Mouse (Mus musculus) urinary bladder, postnatal 36 days (tissue): ENCODE measurements around the gene Slc4a1.

Source experiments
- DNase-seq, 2 experiments: peaks; one replicate each; pipeline ENCODE4 v3.0.0; 2022; ENCODE audit warnings: low spot score in 2 of 2, mixed read lengths in 1 of 2

Slc4a1 gene

DNA sequence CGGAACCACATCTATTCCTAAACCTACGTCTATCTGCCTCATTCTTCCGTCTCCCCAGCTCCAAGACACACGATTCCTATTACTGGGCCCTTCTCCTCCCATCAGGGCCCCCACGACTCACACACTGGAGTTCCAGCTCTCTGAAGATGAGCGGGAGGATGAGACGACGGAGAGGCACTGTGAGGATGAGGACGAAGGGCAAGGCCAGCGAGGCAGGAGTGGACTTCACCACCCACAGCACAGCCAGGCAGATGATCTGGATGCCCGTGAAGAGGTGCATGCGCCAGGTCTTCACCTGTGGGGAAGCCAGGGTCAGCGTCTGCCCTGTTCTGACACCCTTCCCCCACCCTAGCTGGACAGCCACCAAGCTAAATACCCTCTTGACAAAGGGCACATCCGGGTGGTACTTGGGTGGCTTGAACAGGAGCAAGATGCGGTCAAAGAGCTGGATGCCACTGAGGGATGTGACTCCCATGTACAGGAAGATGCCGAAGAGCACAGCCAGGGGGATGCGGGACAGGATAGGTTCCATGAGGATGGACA, 15.0 kb downstream of the Slc4a1 start:
- DNase-seq, result no peak

DNA sequence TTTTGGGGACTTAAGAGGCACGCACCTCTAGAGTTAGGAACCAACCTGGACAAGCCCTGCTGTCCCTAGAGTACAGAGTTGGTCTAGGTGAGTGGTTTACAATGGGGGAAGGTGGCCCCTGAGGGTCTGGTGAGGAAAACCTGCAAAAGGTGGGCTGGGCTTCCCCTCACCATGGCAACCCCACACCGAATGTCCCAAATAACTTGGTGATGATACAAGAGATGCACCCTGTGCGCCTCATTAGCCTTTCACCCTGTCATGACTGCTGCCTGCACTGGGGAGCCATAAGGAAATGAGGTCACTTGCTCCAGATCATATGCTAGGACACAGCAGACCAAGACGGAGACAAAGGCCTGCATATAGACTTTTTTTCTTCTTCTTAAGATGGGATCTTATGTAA, 15.6 kb downstream of the Slc4a1 start:
- DNase-seq, result no peak

DNA sequence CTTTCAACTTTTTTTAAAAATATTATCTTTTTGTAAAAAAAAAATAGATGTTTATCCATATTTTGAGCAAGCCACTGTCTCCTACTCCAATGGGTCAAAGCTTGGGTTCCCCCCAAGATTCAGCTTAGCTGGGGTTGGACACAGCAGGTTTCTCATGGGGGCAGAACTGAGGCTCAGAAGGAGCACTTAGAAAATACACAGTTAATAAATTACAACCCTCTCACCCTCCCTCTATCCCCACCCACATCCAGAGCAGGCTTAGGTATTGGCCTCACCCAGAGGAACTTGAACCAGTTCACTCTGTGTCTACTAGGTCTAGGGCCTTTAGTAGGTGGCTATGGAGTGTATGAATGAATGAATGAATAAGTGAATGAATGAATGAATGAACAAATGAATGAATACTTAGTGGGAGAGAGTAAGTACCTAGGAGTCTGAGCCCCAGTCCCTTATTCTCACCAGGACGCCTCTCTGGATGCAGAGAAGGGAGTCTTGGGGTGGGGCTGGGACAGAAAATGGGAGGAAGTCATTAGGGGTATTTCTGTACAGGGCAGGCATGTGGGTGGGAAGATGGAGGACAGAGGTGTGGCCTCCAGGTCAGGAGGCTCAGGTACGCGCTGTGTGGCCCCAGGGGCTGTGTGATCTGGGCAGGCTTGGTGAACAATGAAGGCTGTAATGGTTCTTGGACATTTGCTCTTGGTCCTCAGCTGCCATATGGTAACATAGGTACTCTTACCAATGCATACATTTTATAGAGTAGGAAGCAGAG, 16.6 kb downstream of the Slc4a1 start:
- DNase-seq, result no peak

DNA sequence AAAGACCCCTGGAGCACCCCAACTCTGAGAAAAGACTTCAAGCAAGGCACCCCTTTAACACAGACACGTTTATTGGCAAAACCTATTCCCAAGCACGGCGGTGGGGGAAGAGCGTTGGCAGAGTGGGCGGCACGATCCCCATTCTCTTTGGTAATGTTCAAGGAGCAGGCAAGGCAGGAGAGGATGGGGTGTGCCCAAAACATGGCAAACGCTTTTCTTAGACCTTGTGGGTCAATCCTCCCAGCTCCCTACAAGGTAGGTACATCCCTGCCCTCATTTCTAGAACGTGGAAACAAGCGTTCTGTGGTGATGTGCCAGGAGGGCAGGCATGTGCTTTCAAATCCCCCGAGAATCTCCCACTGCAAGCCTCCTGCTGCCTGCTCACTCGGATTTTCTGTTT, 17.2 kb downstream of the Slc4a1 start:
- DNase-seq, result no peak

DNA sequence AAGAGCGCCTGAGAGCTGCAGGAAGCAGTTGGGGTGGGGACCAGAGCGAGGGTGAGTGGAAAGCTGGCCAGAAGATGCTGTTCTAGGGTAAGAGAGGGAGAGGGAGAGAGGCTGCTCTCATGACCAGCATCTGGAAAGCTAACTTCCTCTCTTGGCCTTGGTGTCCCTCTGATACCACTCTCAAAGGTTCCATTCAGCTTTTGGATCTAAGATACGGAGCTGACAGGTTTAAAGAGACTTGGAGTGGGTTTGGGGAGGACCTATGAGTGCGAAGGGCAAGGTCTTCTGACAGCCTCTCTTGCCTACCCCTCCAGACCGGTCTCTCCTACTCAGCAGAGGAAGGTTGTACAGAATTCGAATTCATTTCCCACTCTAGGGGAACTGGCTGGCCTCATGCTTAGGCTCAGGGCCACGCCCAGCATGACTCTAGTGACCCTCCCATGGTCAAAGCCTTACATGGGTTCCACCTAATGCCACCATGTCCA, 17.9 kb downstream of the Slc4a1 start:
- no peak for DNase-seq

DNA sequence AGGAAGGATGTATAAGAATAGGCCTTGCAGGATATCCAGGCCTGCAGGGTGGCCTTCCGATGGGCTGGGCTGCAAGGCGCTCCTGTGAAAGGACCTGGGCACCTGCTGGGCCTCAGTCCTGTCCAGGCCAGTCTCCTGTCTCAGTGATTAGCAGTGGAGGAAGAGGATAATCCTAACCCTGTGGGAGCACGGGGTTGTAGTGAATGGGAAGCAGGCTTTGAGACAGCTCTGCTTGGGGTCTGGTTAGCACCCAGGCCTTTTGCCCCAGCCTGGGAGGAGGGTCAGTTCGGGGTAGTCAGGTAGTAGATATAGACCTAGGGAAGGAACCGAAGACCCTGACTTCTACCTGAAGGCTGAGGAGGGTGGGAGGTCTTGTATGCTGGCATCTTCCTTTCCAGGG, 18.3 kb downstream of the Slc4a1 start:
- no peak for DNase-seq

DNA sequence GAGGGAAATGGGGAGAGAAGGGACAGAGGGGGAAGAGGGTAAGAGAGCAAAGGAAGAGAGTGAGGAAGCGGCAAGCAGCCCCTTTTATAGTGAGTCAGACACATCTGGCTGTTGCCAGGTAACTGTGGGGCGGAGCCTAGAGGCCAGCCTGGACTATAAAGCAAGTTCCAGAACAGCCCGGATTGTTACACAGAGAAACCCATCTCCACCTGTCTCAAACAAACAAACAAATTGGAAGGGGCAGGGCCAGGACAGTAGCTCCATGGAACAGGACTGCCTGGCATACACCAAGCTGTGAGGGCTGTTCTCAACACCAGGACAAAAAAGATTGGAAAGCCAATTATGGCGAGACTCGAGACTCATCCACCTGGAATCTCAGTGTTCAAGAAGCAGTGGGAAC, 19.1 kb downstream of the Slc4a1 start:
- no peak for DNase-seq

DNA sequence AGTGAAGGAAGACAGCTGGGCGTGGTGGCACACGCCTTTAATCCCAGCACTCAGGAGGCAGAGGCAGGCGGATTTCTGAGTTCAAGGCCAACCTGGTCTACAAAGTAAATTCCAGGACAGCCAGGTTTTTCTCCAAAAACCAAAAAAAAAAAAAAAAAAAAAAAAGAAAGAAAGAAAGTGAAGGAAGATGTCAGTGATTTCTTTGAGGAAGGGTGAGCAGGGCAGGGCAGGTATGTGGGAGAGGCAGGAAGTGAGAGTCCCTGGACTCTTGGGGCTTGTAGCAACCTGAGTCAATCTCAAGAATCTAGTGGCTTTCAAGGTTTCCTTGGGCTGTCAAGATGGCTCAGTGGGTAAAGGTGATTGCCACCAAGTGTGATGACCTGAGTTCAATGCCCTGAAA, 21.5 kb downstream of the Slc4a1 start:
- no peak for DNase-seq

DNA sequence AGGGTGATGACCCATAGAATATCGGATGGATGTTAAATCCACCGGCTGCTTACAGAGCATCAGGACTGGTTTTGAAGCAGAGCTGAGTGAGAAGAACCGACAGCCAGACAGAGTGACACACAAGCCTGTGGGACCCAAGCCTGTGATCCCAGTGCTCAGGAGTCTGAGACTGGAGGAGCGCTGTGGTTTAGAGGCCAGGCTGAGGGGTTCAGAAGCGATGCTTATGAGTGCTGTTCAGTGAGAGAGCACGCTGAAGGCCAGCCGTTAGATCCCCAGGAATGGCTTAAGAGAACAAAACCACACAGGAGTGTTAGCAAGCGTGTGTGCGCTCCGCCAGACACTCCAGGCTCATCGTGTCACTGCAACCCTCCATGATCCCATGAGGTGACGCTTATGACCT, 23.3 kb downstream of the Slc4a1 start:
- DNase-seq, result no peak

DNA sequence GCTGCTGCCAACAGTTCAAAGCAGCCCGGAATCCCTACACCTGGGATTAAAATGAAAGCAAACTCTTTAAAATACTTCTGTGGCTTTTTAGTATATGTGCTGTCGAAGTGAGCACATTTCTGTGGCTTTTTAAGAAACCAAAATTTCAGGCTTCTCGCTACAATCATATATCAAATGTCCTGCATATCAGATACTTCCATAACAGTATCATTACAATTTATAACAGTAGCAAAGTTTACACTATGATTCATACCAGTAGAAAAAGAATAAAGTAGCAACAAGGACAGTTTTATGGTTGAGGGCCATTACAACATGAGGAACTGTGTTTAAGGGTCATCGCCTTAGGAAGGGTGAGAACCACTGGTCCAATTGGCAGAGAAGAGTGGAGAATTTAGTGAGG, 24.9 kb downstream of the Slc4a1 start:
- DNase-seq, result no peak

DNA sequence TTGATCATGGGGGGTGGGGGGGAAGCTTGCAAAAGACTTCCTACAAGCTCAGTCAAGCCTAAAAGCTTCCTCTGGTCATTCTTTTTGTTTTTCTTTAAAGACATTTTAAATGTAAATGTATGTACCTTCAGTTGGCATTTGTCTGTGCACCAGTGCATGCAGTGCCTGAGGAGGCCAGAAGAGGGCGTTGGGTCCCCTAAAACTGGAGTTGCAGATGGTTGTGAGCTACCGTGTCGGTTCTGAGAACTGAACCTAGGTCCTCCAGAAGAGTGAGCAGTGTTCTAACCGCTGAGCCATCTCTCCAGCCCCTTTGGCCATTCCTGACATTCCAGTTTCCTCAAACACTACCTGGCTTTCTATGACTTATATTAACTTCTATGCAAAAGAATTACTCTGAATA, 26.4 kb downstream of the Slc4a1 start:
- DNase-seq, result no peak

DNA sequence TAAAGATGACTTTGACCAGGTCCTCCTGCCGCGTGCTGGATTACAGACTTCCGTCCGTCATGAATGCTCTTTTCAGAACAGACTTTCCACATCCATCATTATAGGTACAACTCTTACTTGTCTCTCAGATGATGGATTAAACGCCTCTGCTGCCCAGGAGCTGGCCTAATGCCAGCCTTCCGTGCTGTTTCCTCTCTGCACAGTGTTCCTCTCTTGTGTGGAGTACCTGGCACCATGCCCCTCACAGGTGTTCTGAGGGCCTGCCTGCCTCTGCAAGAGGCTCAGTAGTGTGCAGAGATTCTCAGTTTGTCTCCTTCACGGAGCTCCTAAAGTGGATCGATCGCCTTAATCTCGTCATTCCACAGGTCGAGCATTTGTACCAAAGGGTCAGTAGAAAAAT, 26.8 kb downstream of the Slc4a1 start:
- DNase-seq, result no peak

DNA sequence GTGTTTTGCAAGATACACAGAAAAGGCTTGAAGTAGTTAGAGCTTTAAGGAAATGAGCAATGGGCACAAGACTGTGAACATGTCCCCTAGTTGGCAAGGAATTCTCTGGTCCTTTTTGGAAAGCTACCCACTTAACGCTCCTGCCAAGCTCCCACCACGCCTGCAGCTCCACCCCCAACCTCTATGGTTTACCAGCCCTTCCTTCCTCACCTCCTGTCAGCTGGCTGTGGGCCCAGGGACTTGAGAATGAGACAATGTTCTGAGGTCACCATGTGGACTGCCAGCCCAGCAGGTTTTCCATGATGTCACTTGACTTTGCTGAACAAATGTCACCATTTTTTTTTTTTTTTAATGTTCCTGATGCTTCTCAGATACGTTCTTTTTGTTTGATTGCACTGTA, 27.4 kb downstream of the Slc4a1 start:
- peak in 1 of 2 experiments; percentile 81 for DNase-seq

DNA sequence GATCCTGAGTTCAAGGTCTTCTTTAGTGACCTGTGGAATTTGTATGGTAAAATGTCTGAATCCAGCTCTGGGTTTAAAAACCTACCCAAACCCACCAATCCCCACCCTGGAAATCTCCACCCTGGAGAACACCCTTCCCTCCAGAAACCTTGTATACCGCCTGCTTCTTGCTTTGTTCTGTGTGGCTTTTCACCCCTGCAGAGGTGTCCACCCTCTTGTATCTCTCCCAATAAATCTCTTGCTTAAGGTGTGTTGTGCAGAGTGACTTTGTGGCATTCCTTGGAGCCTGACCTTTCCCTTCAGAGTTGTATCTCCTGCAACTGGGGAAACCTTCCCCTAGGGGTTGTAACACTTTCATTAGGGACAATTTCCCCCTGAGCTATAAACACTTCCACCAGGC, 28.1 kb downstream of the Slc4a1 start:
- DNase-seq, result no peak

DNA sequence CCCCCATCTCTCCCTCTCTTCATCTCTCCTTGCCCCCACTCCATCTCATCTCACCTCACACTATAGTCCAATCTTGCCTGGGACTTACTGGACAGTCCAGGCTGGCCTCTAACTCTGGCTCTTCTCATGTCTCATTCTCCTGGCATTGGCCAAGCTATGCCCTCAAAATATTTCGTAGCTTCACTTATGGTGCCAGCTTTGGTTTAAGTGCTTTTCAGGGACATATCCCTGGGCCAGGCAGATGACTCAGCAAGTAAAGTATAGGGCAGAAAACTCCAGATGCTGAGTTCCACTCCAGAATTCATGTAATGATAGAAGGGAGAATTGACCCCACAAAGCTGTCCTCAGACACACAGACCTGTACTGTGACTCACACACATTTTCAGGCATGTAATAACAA, 29.8 kb downstream of the Slc4a1 start:
- DNase-seq, result no peak

DNA sequence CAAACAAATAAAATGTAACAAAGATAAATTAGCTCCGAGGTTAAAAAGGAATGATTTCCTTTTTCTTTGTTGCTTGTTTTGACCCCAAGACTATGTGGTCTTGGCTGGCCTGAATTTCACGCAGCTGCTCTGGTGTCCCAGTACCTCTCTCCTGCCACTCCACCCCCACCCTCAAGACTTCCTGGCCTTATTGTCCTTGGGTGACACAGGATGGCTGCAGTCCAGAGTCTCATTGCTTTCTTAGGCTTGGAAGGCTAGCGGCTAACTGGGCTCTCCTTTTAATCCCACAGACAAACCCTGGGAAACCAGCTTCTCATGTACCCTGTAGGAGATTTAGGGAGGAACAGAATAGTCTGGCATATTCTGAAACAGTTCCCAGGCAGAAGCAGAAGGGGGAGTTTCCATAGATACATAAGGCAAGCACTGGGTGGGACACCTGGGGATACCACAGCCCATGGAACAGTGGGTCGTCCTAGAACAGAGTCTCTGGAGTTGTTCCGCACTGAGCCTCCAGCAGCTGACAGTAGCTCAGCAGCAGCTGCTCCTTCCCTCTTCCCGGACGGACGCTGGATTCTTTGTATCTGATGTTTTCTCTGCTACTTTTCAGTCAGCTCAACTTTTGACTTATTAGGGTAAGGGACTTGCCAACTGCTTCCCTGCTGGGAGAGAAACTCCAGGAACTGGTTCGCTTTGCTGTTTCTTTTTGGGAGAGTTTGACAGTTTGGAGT, 30.9 kb downstream of the Slc4a1 start:
- no peak for DNase-seq

DNA sequence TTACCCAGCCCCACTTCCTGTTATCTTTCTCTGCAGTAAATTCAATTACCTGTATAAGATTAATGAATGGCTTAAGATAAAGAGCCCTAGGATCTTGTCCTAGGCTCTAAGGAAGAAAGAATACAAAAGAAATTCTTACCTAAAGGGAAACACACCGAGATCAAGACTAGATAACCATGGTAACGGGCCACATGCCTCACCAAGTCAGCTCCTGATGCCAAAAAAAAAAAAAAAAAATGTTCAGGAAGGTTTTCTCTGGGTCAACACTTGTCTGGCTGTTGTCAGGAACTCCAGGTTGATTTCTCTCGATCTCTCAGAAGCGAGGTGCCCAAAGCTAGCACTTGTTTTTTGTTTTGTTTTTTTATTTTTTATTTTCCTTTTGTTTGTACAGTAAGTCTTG, 32.0 kb downstream of the Slc4a1 start:
- DNase-seq, result no peak

DNA sequence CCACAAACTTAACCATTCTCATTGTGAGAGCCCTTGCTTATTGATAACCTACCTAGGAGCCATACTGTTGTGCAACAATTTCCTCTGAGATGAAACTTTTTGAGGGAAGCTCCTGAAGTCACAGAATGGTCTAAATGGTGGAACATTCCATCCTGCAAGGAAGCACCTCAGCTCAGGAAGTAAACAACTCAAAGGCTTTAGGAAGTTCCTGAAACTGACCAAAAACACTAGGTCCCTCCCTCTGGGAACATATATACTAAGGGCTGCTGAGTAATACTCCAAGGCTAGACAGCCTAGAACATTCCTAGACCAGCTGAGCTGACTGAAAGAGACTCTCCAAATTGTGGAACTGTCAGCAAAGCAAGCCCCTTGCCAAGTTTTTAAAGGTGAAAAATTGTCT, 32.9 kb downstream of the Slc4a1 start:
- DNase-seq, result no peak

DNA sequence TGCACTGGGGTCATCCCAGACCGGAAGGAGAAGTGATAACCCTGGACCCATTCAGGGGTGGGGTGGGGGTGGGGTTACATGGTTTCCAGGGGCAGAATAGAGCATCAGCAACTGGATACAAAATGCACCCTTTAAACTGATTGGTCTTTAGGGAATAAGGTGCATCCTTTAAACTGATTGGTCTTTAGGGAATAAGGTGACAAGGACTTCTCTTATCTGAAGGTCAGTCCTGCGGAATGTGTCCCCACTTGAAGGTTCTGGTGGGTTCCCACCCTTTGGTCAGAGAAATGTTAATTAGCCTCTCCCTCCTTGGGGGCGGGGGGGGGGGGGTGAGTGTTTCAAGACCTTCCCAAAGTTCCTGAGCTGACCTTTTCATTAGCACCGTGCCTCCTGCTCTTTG, 34.2 kb downstream of the Slc4a1 start:
- DNase-seq, result no peak

DNA sequence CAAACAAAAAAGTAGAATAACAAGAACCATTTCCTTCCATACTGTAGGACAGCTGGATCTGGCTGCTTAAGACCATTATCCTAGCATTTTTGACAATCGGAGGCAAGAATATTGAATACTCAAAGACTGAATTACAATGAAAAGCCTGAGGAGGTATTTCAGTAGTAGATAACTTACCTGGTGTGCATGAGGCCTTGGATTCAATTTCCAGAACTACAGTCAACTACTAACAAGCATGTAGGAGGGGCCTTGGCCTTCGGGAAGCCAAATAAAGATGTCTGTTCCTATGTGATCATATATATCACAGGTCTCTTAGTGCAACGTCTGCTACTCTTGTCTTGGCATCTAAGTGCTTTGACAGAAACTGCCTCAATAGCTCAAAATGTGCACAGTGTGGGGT, 36.0 kb downstream of the Slc4a1 start:
- no peak for DNase-seq

DNA sequence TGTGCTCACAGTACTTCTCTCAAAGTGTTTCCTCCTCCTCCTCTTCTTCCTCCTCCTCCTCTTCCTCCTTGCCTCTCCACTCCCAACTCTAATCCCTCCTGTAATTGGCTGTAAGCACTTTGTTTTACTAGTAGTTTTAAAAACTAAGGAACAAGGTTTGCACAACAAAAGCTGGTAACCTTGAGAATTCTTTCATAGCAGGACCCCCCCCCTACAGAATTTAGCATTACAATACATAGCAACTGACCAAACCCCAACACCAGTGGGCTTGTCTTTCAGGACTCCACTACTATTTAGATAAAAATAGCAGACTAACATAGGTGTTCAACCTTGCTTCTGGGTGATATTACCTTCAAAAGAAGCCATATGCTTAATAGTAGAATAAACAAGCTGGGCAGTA, 36.5 kb downstream of the Slc4a1 start:
- no peak for DNase-seq

DNA sequence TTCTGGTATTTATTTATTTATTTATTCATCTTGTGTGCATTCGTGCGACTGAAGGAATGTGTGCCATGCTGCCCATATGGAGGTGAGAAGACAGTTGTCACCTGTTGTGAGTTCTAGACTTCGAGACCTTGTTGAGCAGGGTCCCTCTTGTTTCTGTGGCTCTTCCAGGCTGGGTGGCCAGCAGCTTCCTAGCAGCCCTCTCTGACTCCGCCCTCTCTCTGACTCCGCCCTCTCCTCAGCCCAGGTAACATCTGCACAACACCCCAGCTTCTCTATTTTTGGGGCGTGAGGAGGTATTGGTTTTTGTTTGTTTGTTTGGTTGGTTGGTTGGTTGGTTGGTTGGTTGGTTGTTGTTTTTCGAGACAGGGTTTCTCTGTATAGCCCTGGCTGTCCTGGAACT, 38.2 kb downstream of the Slc4a1 start:
- DNase-seq, result no peak

DNA sequence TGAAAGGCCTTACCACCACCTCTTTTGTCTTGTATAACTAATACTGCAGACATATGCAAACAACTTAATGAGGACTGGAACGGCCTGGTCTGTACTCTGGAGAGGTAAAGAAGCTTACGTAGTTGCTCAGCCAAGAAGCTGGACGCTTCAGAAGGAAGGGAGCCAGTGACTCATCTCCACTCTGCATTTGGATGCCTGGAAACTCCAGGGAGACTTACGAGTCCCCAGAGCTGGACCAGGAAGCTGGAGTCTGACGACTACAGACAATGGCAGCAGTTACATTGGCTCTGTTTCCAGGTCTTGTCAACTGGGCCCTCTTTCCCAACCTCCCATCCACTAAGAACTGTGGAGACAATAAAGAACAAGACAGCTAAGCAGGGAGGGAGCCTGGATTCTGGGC, 38.8 kb downstream of the Slc4a1 start:
- no peak for DNase-seq
